Mouse (Mus musculus): ENCODE data around the gene Baz2b. TPM values are rescaled to one million over a fixed set of nuclear protein-coding genes. Genes with fewer than 3 reads are reported as not detected.

Gene Baz2b
- polyA plus RNA-seq, 1 experiment from 2014 or later = 57.2 TPM

DNA sequence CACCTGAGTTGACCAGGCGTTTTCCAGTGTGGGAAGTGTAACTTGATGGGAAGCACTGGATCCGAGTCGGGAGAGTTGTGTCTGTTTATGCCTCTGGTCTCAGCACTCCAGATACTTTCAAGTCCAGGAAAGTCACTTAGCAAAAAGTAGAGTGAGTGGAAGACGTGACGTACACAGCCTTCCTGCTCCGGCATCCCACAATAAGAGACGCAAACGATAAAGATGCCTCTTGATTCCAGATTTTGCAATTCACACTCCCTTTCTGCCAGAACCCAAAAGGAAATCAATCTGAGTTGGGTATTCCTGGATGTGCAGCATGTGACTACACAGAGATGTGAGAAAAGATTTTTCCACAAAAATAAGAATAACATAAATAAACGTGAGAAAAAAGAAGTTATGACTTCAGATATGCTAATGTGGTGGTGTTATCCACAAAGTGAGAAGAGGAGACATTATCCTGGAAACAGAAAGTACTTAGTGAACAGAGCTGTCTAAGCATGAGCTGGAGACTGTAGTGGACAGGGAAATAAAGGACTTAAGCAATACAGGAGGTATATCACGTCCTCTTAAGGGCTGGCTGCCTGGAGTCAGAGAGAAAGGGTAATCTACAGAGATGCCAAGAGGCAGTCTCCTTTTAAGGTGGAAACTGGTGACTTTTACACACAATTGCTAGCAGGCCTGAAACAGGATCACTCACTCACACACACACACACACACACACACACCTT, 154.7 kb downstream of the Baz2b start:
- no peak for DNase-seq

GRCm38 (mm10) chr2:60053222-60054010, 156.2 kb downstream of the Baz2b start:
- no peak overlapping the region for H3K9ac ChIP-seq
- no peak overlapping the region for H3K4me2 ChIP-seq
- H3K36me3 ChIP-seq (ENCODE audit: insufficient read depth) = no peaks in the 10 kb centered on the region
- 81% methylated on average over 11 of the region's 11 CpGs for WGBS
- no peak overlapping the region for H3K27ac ChIP-seq (ENCODE audit: low read depth)
- H3K4me1 ChIP-seq (ENCODE audit: insufficient read depth) = 0 out of 2 replicates have a peak, but pooled peaks cover 4% of the 10 kb centered on the region
- no peaks in the 10 kb centered on the region for H3K9me3 ChIP-seq (ENCODE audit: low read depth, low read length)
- H3K27me3 ChIP-seq (ENCODE audit: insufficient read depth, low read length) = no peaks in the 10 kb centered on the region
- no peak for DNase-seq
- no peak for TF ChIP-seq CTCF (IDR thresholded peaks at IDR 0.05; ENCODE audit: low read depth)
- no peak for ATAC-seq (ENCODE audit: insufficient read depth)
- no peak overlapping the region for H3K4me3 ChIP-seq (ENCODE audit: low read depth, low read length)

More for the DNA sequence above, 154.7 kb downstream of the Baz2b start:
- H3K27ac ChIP-seq (ENCODE audit: low read depth) = no peak overlapping the region
- H3K9me3 ChIP-seq (ENCODE audit: low read depth, low read length) = no peaks in the 10 kb centered on the region
- H3K36me3 ChIP-seq (ENCODE audit: insufficient read depth) = no peaks in the 10 kb centered on the region
- H3K4me2 ChIP-seq = no peak overlapping the region
- no peak for TF ChIP-seq CTCF (IDR thresholded peaks at IDR 0.05; ENCODE audit: low read depth)
- 50% methylated on average over 10 of the region's 10 CpGs for WGBS
- no peaks in the 10 kb centered on the region for H3K27me3 ChIP-seq (ENCODE audit: insufficient read depth, low read length)
- no peak for ATAC-seq (ENCODE audit: insufficient read depth)
- H3K4me3 ChIP-seq (ENCODE audit: low read depth, low read length) = no peak overlapping the region
- H3K4me1 ChIP-seq (ENCODE audit: insufficient read depth) = 0 out of 2 replicates have a peak, but pooled peaks cover 4% of the 10 kb centered on the region
- H3K9ac ChIP-seq = no peak overlapping the region

DNA sequence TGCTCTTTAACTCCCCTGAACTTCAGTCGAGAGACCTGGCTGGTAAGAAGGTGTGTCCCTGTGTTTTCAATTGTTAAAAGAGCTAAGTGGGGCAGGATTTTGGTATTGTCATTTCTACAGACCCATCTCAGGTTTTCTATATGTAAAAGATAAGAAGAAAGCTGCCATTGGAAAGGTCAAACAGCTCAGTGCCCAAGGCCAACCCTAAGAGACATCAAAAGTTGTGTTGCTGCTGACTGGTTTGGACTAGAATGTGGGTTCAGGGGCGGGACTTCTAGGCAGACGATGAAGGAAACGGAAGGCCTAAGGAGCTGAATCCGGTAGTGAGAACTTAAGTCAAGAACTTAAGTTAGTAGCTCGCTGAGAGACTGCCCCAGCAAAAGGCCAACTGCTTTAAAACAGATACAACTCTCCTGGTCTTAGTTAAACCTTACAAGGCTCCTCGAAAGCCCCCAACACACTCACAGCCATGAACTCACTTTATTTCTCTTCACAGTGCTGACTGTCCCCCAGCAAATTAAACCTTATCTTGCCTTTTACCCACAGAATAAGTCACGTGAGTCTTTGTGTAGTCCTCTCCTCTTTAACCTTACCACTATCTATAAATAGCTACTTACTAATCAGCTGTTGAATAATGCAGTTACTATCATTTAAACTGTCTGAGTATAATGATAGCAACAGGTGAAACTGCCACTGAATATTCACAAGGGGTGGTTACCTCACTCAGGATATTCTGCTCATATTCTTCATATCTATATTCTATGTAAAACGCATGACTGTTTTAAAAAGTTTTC, 158.8 kb downstream of the Baz2b start:
- TF ChIP-seq CTCF (IDR thresholded peaks at IDR 0.05; ENCODE audit: low read depth) = no peak
- no peaks in the 10 kb centered on the region for H3K27me3 ChIP-seq (ENCODE audit: insufficient read depth, low read length)
- H3K4me2 ChIP-seq = no peak overlapping the region
- 0 out of 2 replicates have a peak, but pooled peaks cover 4% of the 10 kb centered on the region for H3K4me1 ChIP-seq (ENCODE audit: insufficient read depth)
- no peak for ATAC-seq (ENCODE audit: insufficient read depth)
- H3K36me3 ChIP-seq (ENCODE audit: insufficient read depth) = no peaks in the 10 kb centered on the region
- H3K27ac ChIP-seq (ENCODE audit: low read depth) = no peak overlapping the region
- 75% methylated on average over 9 of the region's 9 CpGs for WGBS
- H3K9me3 ChIP-seq (ENCODE audit: low read depth, low read length) = no peaks in the 10 kb centered on the region
- DNase-seq = no peak
- H3K9ac ChIP-seq = no peak overlapping the region
- no peak overlapping the region for H3K4me3 ChIP-seq (ENCODE audit: low read depth, low read length)

DNA sequence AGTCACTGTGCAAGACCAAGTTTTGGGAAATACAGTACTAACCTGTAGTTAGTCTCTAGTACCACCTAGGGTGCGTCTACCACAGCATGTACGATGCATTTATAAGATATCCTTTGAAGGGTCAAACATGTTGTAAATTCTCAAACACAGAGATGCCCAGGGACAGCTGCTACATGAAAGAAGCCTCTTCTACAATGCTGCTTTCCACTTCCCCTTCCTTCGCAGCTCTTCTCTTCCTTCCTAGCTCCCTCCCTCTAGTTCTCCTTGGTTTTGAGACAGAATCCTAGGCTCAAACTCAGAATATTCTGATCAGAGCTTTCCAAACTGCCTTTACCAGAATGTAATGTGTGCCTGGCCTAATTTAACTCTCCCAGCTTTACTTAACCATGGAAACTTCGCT, 159.8 kb downstream of the Baz2b start:
- H3K36me3 ChIP-seq (ENCODE audit: insufficient read depth) = no peaks in the 10 kb centered on the region
- no peaks in the 10 kb centered on the region for H3K27me3 ChIP-seq (ENCODE audit: insufficient read depth, low read length)
- no peak overlapping the region for H3K4me3 ChIP-seq (ENCODE audit: low read depth, low read length)
- no peaks in the 10 kb centered on the region for H3K4me1 ChIP-seq (ENCODE audit: insufficient read depth)
- H3K27ac ChIP-seq (ENCODE audit: low read depth) = no peak overlapping the region
- no peak for ATAC-seq (ENCODE audit: insufficient read depth)
- TF ChIP-seq CTCF (IDR thresholded peaks at IDR 0.05; ENCODE audit: low read depth) = no peak
- H3K9me3 ChIP-seq (ENCODE audit: low read depth, low read length) = no peaks in the 10 kb centered on the region
- H3K9ac ChIP-seq = no peak overlapping the region
- WGBS = 82% methylated on average over 4 of the region's 4 CpGs
- no peak overlapping the region for H3K4me2 ChIP-seq
- DNase-seq = no peak

GRCm38 (mm10) chr2:60049351-60049750, 160.3 kb downstream of the Baz2b start:
- no peak overlapping the region for H3K4me2 ChIP-seq
- no peak overlapping the region for H3K4me3 ChIP-seq (ENCODE audit: low read depth, low read length)
- no peak overlapping the region for H3K9ac ChIP-seq
- H3K9me3 ChIP-seq (ENCODE audit: low read depth, low read length) = no peaks in the 10 kb centered on the region
- TF ChIP-seq CTCF (IDR thresholded peaks at IDR 0.05; ENCODE audit: low read depth) = no peak
- no peaks in the 10 kb centered on the region for H3K4me1 ChIP-seq (ENCODE audit: insufficient read depth)
- ATAC-seq (ENCODE audit: insufficient read depth) (no peak), DNase-seq (no peak)
- no peaks in the 10 kb centered on the region for H3K27me3 ChIP-seq (ENCODE audit: insufficient read depth, low read length)
- H3K27ac ChIP-seq (ENCODE audit: low read depth) = no peak overlapping the region
- no peaks in the 10 kb centered on the region for H3K36me3 ChIP-seq (ENCODE audit: insufficient read depth)
- WGBS = 94% methylated on average over 9 of the region's 9 CpGs

DNA sequence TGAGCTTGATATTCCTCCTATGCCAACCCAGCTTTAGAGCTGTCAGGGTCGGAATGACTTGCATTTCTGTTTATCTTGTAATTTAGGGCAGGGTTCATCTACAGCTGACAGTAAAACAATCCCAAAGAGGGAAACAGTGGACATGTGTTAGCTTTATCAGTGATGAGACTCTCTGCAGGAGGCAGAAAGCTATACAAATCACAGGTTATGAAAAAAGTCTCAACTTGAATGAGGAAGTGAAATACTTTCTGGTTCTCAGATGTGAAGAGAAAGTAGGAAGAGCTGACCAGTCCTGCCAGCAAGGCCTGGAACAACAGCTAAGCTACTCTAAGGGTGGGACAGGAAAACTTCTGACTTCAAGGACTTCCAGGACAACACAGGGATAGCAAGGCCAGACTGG, 163.6 kb downstream of the Baz2b start:
- ATAC-seq (ENCODE audit: insufficient read depth) (no peak), DNase-seq (no peak)
- H3K4me3 ChIP-seq (ENCODE audit: low read depth, low read length) = no peak overlapping the region
- no peaks in the 10 kb centered on the region for H3K9me3 ChIP-seq (ENCODE audit: low read depth, low read length)
- no peak overlapping the region for H3K27ac ChIP-seq (ENCODE audit: low read depth)
- no peaks in the 10 kb centered on the region for H3K27me3 ChIP-seq (ENCODE audit: insufficient read depth, low read length)
- WGBS = 39% methylated on average over 1 of the region's 1 CpGs
- no peaks in the 10 kb centered on the region for H3K4me1 ChIP-seq (ENCODE audit: insufficient read depth)
- no peak overlapping the region for H3K9ac ChIP-seq
- H3K36me3 ChIP-seq (ENCODE audit: insufficient read depth) = no peaks in the 10 kb centered on the region
- no peak overlapping the region for H3K4me2 ChIP-seq
- no peak for TF ChIP-seq CTCF (IDR thresholded peaks at IDR 0.05; ENCODE audit: low read depth)

- Histone ChIP-seq H3K4me2 (no peak overlapping the region), H3K36me3 (ENCODE audit: insufficient read depth) (no peaks in the 10 kb centered on the region), H3K9me3 (ENCODE audit: low read depth, low read length) (no peaks in the 10 kb centered on the region), H3K27ac (ENCODE audit: low read depth) (no peak overlapping the region), H3K27me3 (ENCODE audit: insufficient read depth, low read length) (no peaks in the 10 kb centered on the region), H3K4me3 (ENCODE audit: low read depth, low read length) (no peak overlapping the region), H3K9ac (no peak overlapping the region), H3K4me1 (ENCODE audit: insufficient read depth) (no peaks in the 10 kb centered on the region)
- DNase-seq (no peak), ATAC-seq (ENCODE audit: insufficient read depth) (no peak)
- peak; percentile 36; the same call in 1 of the 2 replicates for TF ChIP-seq CTCF (IDR thresholded peaks at IDR 0.05; ENCODE audit: low read depth)
These were observed 164.7 kb downstream of the Baz2b start for GRCm38 (mm10) chr2:60044988-60045387.
